Mouse (Mus musculus) ES-E14 (cell line): Measurements from ENCODE around the gene Hsdl1.

Experiments
- CHD2 ChIP-seq: IDR thresholded peaks from 2 replicates; pipeline ENCODE4 v1.6.1; 2014; ENCODE audit warnings: mild to moderate bottlenecking, low read depth, low read length, inconsistent platforms
- ZC3H11A ChIP-seq: IDR thresholded peaks from 2 replicates; pipeline ENCODE4 v1.6.1; 2012; ENCODE audit warnings: low read depth, mild to moderate bottlenecking, inconsistent platforms, low read length, borderline replicate concordance

DNA sequence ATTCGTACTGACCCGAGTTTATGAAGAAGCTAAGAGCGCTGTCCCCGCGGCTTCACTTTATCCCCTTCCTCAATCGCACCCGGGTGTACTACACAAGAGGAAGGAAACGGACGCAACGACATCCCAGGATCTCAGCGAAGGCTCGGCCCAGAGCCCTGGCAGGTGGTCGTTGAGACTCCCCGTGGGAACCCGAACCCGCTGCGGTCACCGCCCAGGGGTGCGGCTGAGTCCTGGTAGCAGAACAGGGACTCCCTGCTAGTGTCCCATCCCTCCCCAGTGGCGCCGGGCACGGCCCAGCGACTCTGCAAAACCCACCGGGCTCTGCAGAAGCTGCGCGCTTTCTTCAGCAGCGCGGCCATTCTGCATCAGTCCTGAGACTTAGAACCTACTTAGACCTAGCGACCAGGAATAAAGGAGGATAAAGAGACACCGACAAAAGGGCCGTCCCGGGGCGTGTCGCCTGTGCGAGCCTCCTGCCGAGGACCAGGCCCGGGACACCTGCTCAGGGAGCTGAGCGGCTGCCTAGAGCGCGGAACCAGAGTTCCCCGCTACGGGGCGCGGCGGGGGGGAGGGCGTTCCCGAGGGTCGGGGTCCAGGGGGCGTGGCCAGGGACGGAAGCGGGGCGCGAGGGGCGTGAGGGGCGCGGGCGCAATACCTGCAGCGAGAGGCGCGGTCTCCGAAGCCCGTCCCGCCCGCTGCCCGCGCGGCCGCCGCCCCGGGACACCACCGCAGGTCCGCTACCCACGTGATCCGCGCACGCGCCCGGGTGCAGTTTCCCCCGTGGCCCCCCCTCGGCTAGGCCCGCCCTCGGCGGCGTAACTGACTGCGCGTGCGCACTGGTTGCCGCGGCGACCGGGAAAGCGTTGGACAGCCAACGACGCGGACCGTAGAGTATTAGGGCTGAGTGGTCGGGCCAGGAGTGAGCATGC is at the start of gene Hsdl1, which contains the start of gene Dnaaf1:
- TF ChIP-seq ZC3H11A, result no peak
- no peak for TF ChIP-seq CHD2
